ENCODE assay signal across 15 mouse cellular contexts in the genomic region with DNA sequence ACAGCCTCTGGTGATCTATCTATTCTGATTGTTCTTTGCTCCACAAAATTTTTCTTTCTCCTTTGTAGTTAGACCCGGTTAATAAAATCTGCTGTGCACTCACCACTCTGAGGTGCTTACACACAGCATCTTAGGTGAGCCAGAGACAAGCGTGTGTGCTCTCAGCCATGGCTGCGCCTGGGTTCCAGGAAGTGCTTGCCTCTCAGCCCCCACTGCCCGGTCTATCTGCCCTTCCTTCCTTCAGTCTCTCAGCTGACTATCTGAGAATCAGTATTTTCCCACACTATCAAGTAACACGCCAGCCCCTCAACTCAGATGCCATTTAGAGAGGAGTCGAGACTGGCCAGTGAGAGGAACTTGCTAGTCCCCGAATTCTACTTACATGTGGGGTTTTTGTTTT. TPM values are rescaled to one million over a fixed set of nuclear protein-coding genes. Genes with fewer than 3 reads are reported as not detected.
A peak's percentile ranks its signal among the peaks of the same experiment; 100 is the strongest.
DNase-seq lines count a peak whose midpoint lies in the region; ATAC-seq and TF ChIP-seq lines count a peak whose summit lies in the region.
"Had no signal": no experiment of that assay in that cellular context is flagged by ENCODE, and none has a peak within 500 bp of the region (broad histone marks: within the 10 kb centered on the region; RNA-seq: fewer than 3 reads in every experiment).

No protein-coding gene starts in this region.

- 41% methylated on average over 7 of the region's 7 CpGs for WGBS in heart, embryonic 12.5 days
- 50% methylated on average over 7 of the region's 7 CpGs for WGBS in liver, adult 2 months

- no peak for TF ChIP-seq CTCF in liver, adult 2 months (IDR thresholded peaks at IDR 0.05; ENCODE audit: low read depth, low read length)

- H3K79me2 ChIP-seq in liver, adult 2 months (ENCODE audit: control insufficient read depth, insufficient read depth, low read length) = peaks cover 13% of the 10 kb centered on the region

- no peaks in the 10 kb centered on the region for H3K9me3 ChIP-seq in heart, embryonic 12.5 days (replicated peaks)
- H3K9me3 ChIP-seq: embryonic facial prominence, embryonic 12.5 days; forebrain, embryonic 13.5 days had no signal

- H3K4me2 ChIP-seq in heart, embryonic 12.5 days = no peak overlapping the region
- H3K4me2 ChIP-seq: embryonic facial prominence, embryonic 12.5 days; forebrain, embryonic 13.5 days had no signal

- no peak for ATAC-seq in heart, embryonic 12.5 days (ENCODE audit: insufficient number of reproducible peaks, low FRiP score)
- ATAC-seq in megakaryocyte progenitor cell, adult 5-6 weeks (replicated peaks; ENCODE audit: poor library complexity) = no peak
- ATAC-seq: forebrain, embryonic 13.5 days; midbrain, embryonic 16.5 days had no signal

- intact Hi-C loops in gastrocnemius, postnatal 36 days (cut with DNase I) = no loop called here

- peak overlapping the region; percentile 70; the same call in 1 of the 2 replicates for H3K27ac ChIP-seq in heart, embryonic 12.5 days (ENCODE audit: poor library complexity, severe bottlenecking)
- H3K27ac ChIP-seq in liver, adult 2 months (replicated peaks; ENCODE audit: insufficient read depth, low read depth, low read length) = peak overlapping the region; percentile 26
- peak overlapping the region; percentile 45 for H3K27ac ChIP-seq in brown adipose tissue, adult 24 weeks (replicated peaks; ENCODE audit: low read depth, low read length)
- H3K27ac ChIP-seq: embryonic facial prominence, embryonic 12.5 days; forebrain, embryonic 13.5 days had no signal

- peaks cover 82% of the 10 kb centered on the region for H3K4me1 ChIP-seq in heart, embryonic 12.5 days (replicated peaks)
- H3K4me1 ChIP-seq in liver, adult 2 months (ENCODE audit: control insufficient read depth, insufficient read depth, low read length) = peaks cover 28% of the 10 kb centered on the region
- H3K4me1 ChIP-seq in brown adipose tissue, adult 24 weeks (ENCODE audit: control insufficient read depth, insufficient read depth, insufficient read length, low read length) = peaks cover 24% of the 10 kb centered on the region

- H3K9ac ChIP-seq in heart, embryonic 12.5 days = no peak overlapping the region
- H3K9ac ChIP-seq in liver, adult 2 months (ENCODE audit: low read depth, low read length) = no peak overlapping the region
- H3K9ac ChIP-seq: embryonic facial prominence, embryonic 12.5 days; forebrain, embryonic 13.5 days had no signal

- no peak overlapping the region for H3K4me3 ChIP-seq in heart, embryonic 12.5 days
- H3K4me3 ChIP-seq in liver, adult 2 months (ENCODE audit: insufficient read depth, low read depth, low read length) = no peak overlapping the region
- H3K4me3 ChIP-seq in brown adipose tissue, adult 24 weeks (ENCODE audit: insufficient read depth, low read depth, low read length) = no peak overlapping the region
- H3K4me3 ChIP-seq: embryonic facial prominence, embryonic 12.5 days; forebrain, embryonic 13.5 days had no signal

- no peak for DNase-seq in heart, adult 9 months (ENCODE audit: low spot score in 2 of 2)
- no peak for DNase-seq in liver, adult 2 months (ENCODE audit: extremely low read depth, low read depth, low spot score)
- no peak for DNase-seq in liver
- DNase-seq in spleen, adult 18-20 months = peak; percentile 54 to 66
- no peak for DNase-seq in gastrocnemius, postnatal 36 days
- DNase-seq: cerebellum, adult 9-11 months; lung, adult 18-20 months; right cerebral cortex, postnatal 4 days; thymus, adult 2 months had no signal

- TF ChIP-seq POLR2A in liver, adult 2 months (IDR thresholded peaks at IDR 0.05; ENCODE audit: extremely low read depth, insufficient read depth, low read length) = no peak

- H3K36me3 ChIP-seq in heart, embryonic 12.5 days = peaks cover 12% of the 10 kb centered on the region
- peaks cover 4% of the 10 kb centered on the region; the same call in 1 of the 2 replicates for H3K36me3 ChIP-seq in liver, adult 2 months (ENCODE audit: control insufficient read depth, insufficient read depth, low read length)

- H3K27me3 ChIP-seq in heart, embryonic 12.5 days (replicated peaks) = no peaks in the 10 kb centered on the region
- no peaks in the 10 kb centered on the region for H3K27me3 ChIP-seq in liver, adult 2 months (ENCODE audit: control insufficient read depth, insufficient read depth, low read length)
- H3K27me3 ChIP-seq: embryonic facial prominence, embryonic 12.5 days; forebrain, embryonic 13.5 days had no signal

RNA-seq across cellular contexts. Expression of a gene that starts 28.1 kb away (rescaled TPM):
- polyA plus RNA-seq in heart, embryonic 12.5 days (2016; fragmentation: Nextera tagmentation; extraction: Ambion mirVana) = 59.5 and 63.3 TPM in 2 replicates
- 6.5 and 7.9 TPM in 2 replicates for total RNA-seq in liver, adult 2 months (2014; rRNA removed)
- polyA plus RNA-seq in liver, adult 2 months (2012; rRNA removed) = 17.3 and 20.2 TPM in 2 replicates
- 7.6 and 16.2 TPM in 2 replicates for polyA plus RNA-seq in brown adipose tissue, adult 24 weeks (2012; ENCODE audit: insufficient read depth, insufficient read length, missing spikeins)
- 10 to 100 TPM; 12.5 to 14.9 TPM for total RNA-seq in gastrocnemius, postnatal 36 days (2021)
- total RNA-seq in megakaryocyte progenitor cell, adult 5-6 weeks (2015) = 13.8 and 15.8 TPM in 2 replicates
- 58.4 and 65.8 TPM in 2 replicates for total RNA-seq in megakaryocyte progenitor cell, adult 5-6 weeks (2017)

RNA-seq across cellular contexts. Expression of a gene that starts 50.4 kb away (rescaled TPM):
- polyA plus RNA-seq in heart, embryonic 12.5 days (2016; fragmentation: Nextera tagmentation; extraction: Ambion mirVana) = 1.3 and 1.5 TPM in 2 replicates
- total RNA-seq in liver, adult 2 months (2014; rRNA removed) = 0.92 and 0.94 TPM in 2 replicates
- 1.4 and 1.9 TPM in 2 replicates for polyA plus RNA-seq in liver, adult 2 months (2012; rRNA removed)
- polyA plus RNA-seq in brown adipose tissue, adult 24 weeks (2012; ENCODE audit: insufficient read depth, insufficient read length, missing spikeins) = 0.33 TPM in 1 of 2 replicates, not detected in the other
- total RNA-seq in gastrocnemius, postnatal 36 days (2021) = under 1 TPM; 0.39 to 0.64 TPM
- not detected in 2 replicates for total RNA-seq in megakaryocyte progenitor cell, adult 5-6 weeks (2015)
- total RNA-seq in megakaryocyte progenitor cell, adult 5-6 weeks (2017) = not detected in 2 replicates

Comparison
In these comparisons a context has a peak if more than half of its experiments do, and no peak if none do; other contexts are left out.
1. DNase-seq: peak in spleen, adult 18-20 months (2 of 2); none in heart, adult 9 months (0 of 2), liver, adult 2 months (single experiment), liver (single experiment) and gastrocnemius, postnatal 36 days (0 of 2).
2. Peak in every context shown above with its lines, with median percentiles within 50 percentile points of each other: H3K27ac ChIP-seq.